Mouse (Mus musculus) stomach, postnatal 0 days (tissue): Measurements from ENCODE around the gene Rps28.

Experiments
- CTCF ChIP-seq: IDR thresholded peaks from 2 replicates; pipeline ENCODE4 v1.5.1; 2016; ENCODE audit warnings: antibody characterized with exemption, low read depth, mild to moderate bottlenecking, moderate library complexity
- EP300 ChIP-seq: optimal IDR thresholded peaks from 2 replicates; pipeline ENCODE3; 2016; ENCODE audit warnings: antibody characterized with exemption

DNA sequence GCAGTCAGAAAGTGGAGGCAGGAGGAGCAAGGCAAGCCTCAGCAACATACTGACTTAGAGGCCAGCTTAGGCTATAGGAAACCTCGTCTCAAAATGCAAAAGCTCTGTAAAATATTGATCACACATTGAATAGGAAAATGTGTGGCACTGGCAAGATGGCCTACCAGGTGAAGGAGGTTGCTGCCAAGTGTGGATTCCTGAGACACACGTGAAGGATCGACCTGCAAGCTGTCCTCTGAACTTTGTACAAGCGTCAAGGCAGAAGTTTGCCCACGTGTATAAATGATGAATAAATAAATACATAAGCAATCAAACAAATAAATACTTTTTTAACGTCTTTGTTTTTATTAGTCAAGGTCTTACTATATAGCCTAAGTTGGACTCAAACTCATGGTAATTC, 50.9 kb downstream of the Rps28 start:
- TF ChIP-seq CTCF (no peak), EP300 (no peak)
